Mouse (Mus musculus): Measurements from ENCODE around the gene Ythdf1. TPM values are rescaled to one million over a fixed set of nuclear protein-coding genes. Genes with fewer than 3 reads are reported as not detected.

Gene Ythdf1
- polyA plus RNA-seq, 1 experiment from 2014 or later, result 55.5 TPM

DNA sequence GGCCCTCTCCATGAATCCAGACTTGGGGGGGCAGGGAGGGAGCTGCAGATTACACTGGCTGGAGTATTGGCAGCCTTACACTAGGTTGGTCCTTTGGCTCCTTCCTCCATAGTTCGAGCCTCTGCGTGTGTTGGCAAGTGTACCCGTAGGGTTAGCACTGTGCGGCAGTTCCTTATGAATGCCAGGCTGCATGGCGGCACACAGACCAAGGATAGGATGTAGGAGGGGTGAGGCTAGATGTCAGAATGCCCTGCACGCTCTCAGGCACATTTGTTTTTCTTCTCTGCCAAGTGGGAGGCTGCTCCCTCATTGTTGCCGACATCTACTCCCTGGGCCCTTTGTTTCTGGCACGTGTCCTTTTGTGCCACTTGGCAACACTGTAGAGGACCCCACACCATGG, 63.6 kb downstream of the Ythdf1 start:
- H3K9ac ChIP-seq (ENCODE audit: low read depth, low read length), result no peak overlapping the region

DNA sequence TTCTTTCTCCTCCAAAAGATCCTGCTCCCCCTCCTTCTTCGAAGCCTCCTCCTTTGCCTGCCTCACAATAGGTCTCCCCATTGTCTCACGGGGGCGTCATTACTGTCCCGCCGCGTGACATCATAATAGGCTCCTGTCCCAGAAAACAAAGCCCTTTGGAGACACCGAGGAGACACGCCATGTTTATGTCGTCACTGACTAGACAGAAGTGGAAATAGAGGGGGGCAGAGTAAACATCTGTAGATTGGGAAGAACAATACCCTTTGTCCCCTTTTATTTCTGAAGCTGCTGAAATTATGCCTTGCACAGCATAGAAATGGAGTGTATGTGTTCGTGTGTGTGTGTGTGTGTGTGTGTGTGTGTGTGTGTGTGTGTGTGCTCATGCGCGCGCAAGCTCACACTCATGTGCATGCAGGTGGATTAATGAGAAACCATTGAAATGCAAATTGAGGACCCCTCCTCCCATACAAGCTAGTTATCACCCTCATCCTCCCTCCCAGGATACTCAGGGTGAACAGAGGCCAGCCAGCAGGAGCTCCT, 65.7 kb downstream of the Ythdf1 start:
- WGBS, result 13% methylated on average over 13 of the region's 13 CpGs
- H3K4me2 ChIP-seq (ENCODE audit: low read length), result no peak overlapping the region
- no peak overlapping the region for H3K4me3 ChIP-seq (replicated peaks; ENCODE audit: low read depth, low read length)
- DNase-seq (ENCODE audit: low spot score) (no peak), ATAC-seq (replicated peaks; ENCODE audit: low FRiP score, low read depth) (no peak)
- TF ChIP-seq CTCF (IDR thresholded peaks at IDR 0.05; ENCODE audit: low read depth), result no peak
- no peaks in the 10 kb centered on the region for H3K36me3 ChIP-seq (ENCODE audit: insufficient read depth, low read length)
- H3K4me1 ChIP-seq (replicated peaks; ENCODE audit: insufficient read depth, low read length), result no peaks in the 10 kb centered on the region
- H3K27ac ChIP-seq, result no peak overlapping the region
- H3K27me3 ChIP-seq (ENCODE audit: insufficient read depth, low read length), result no peaks in the 10 kb centered on the region
- H3K9ac ChIP-seq (ENCODE audit: low read depth, low read length), result no peak overlapping the region
- no peaks in the 10 kb centered on the region for H3K9me3 ChIP-seq (replicated peaks; ENCODE audit: low read length)

More for the DNA sequence above, 63.6 kb downstream of the Ythdf1 start:
- no peaks in the 10 kb centered on the region for H3K27me3 ChIP-seq (ENCODE audit: insufficient read depth, low read length)
- no peak overlapping the region for H3K4me3 ChIP-seq (replicated peaks; ENCODE audit: low read depth, low read length)
- H3K36me3 ChIP-seq (ENCODE audit: insufficient read depth, low read length), result no peaks in the 10 kb centered on the region
- no peak overlapping the region for H3K4me2 ChIP-seq (ENCODE audit: low read length)
- ATAC-seq (replicated peaks; ENCODE audit: low FRiP score, low read depth) (no peak), DNase-seq (ENCODE audit: low spot score) (no peak)
- H3K9me3 ChIP-seq (replicated peaks; ENCODE audit: low read length), result no peaks in the 10 kb centered on the region
- no peak overlapping the region for H3K27ac ChIP-seq
- WGBS, result 79% methylated on average over 8 of the region's 8 CpGs
- H3K4me1 ChIP-seq (replicated peaks; ENCODE audit: insufficient read depth, low read length), result no peaks in the 10 kb centered on the region
- TF ChIP-seq CTCF (IDR thresholded peaks at IDR 0.05; ENCODE audit: low read depth), result no peak

Small RNA genes lying within 50 kb of the gene (microRNA-seq; reads per million reads assigned to microRNA genes)
- gene Mir124a-3, result not detected

Other genes with a start within 250 kb of the Ythdf1 start
- gene Dido1, start 210.9 kb downstream of the Ythdf1 start, polyA plus RNA-seq (2015; fragmentation: Nextera tagmentation; extraction: Ambion mirVana), result 17.7 and 18.0 TPM in 2 replicates
- gene Gid8, start 210.8 kb downstream of the Ythdf1 start, polyA plus RNA-seq (2015; fragmentation: Nextera tagmentation; extraction: Ambion mirVana), result 48.1 and 51.0 TPM in 2 replicates
- gene Slc17a9, start 195.7 kb downstream of the Ythdf1 start, polyA plus RNA-seq (2015; fragmentation: Nextera tagmentation; extraction: Ambion mirVana), result 0.55 and 0.61 TPM in 2 replicates
- not detected in 2 replicates for gene Bhlhe23, start 144.0 kb downstream of the Ythdf1 start, polyA plus RNA-seq (2015; fragmentation: Nextera tagmentation; extraction: Ambion mirVana)
- not detected in 2 replicates for gene Birc7, start 8.1 kb upstream of the Ythdf1 start, polyA plus RNA-seq (2015; fragmentation: Nextera tagmentation; extraction: Ambion mirVana)
- gene Nkain4, start 33.8 kb upstream of the Ythdf1 start, polyA plus RNA-seq (2015; fragmentation: Nextera tagmentation; extraction: Ambion mirVana), result 24.1 and 26.6 TPM in 2 replicates
- gene Arfgap1, start 46.3 kb upstream of the Ythdf1 start, polyA plus RNA-seq (2015; fragmentation: Nextera tagmentation; extraction: Ambion mirVana), result 55.7 and 65.9 TPM in 2 replicates
- 0.34 and 0.41 TPM in 2 replicates for gene Col20a1, start 65.6 kb upstream of the Ythdf1 start, polyA plus RNA-seq (2015; fragmentation: Nextera tagmentation; extraction: Ambion mirVana)
- 2.6 and 3.5 TPM in 2 replicates for gene Chrna4, start 122.6 kb upstream of the Ythdf1 start, polyA plus RNA-seq (2015; fragmentation: Nextera tagmentation; extraction: Ambion mirVana)
- gene Kcnq2, start 214.4 kb upstream of the Ythdf1 start, polyA plus RNA-seq (2015; fragmentation: Nextera tagmentation; extraction: Ambion mirVana), result 0.17 TPM in 1 of 2 replicates, not detected in the other
- 0.05 TPM in 1 of 2 replicates, not detected in the other for gene Eef1a2, start 236.1 kb upstream of the Ythdf1 start, polyA plus RNA-seq (2015; fragmentation: Nextera tagmentation; extraction: Ambion mirVana)

Data from kidney, postnatal 0 days (tissue).